Mouse (Mus musculus) erythroblast, embryonic 14.5 days (primary cell): ENCODE measurements at regions not wholly inside any gene's neighbourhood (a gene's known extent, or its start where the extent isn't known, plus 50 kb on each side); places are given as distances from the start of the nearest gene placed in this dataset.

ENCODE experiments used
- GATA1 ChIP-seq: IDR thresholded peaks from 2 replicates; pipeline ENCODE4 v1.6.1; 2012; ENCODE audit warnings: low read length, inconsistent platforms, mixed read lengths
- TAL1 ChIP-seq: IDR thresholded peaks from 3 replicates; pipeline ENCODE4 v1.6.1; 2012; ENCODE audit warnings: low read length, inconsistent platforms, mixed read lengths

DNA sequence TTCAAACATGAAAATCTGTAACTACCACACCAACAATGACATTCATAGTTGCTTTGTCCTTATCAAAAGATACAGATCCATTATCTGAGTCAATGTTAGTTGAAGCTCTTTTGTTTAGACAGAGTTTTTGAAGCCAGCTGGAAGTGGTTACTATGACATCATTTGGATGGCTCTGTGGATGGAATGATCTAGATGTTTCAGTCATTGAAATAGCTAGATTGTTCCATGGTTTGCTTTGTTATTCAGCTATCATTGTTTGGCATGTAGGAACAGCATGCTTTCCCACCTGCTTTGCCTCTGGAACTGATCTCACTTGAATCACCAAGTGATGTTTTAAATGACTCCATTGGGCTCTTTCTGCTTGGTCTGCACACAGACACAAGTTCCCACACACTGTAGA, 144.2 kb upstream of the Marcks start:
- no peak for TF ChIP-seq GATA1
- no peak for TF ChIP-seq TAL1
